Mouse (Mus musculus) C2C12 (cell line): ENCODE data around the gene Akr1d1.

Experiments
- CEBPB ChIP-seq: IDR thresholded peaks from one replicate; pipeline ENCODE4 v1.6.1; 2011; ENCODE audit warnings: low read depth, mild to moderate bottlenecking, control low read depth, moderate library complexity
- CTCF ChIP-seq: IDR thresholded peaks from one replicate; pipeline ENCODE4 v1.5.1; 2011; ENCODE audit not compliant: control insufficient read depth, insufficient read depth, insufficient read length
- FOSL1 ChIP-seq: IDR thresholded peaks from one replicate; pipeline ENCODE4 v1.8.0; 2011; ENCODE audit warnings: mild to moderate bottlenecking, low read length; ENCODE audit not compliant: poor library complexity, insufficient read depth, severe bottlenecking
- MAX ChIP-seq: IDR thresholded peaks from one replicate; pipeline ENCODE4 v1.6.1; 2011; ENCODE audit warnings: mild to moderate bottlenecking, control low read depth
- MYOG ChIP-seq: IDR thresholded peaks from one replicate; pipeline ENCODE4 v1.6.1; 2011; ENCODE audit not compliant: control insufficient read depth, insufficient read length; ENCODE audit errors: extremely low read depth
- USF1 ChIP-seq: IDR thresholded peaks from one replicate; pipeline ENCODE4 v1.6.1; 2011; ENCODE audit warnings: low read depth, mild to moderate bottlenecking, control low read depth, moderate library complexity

DNA sequence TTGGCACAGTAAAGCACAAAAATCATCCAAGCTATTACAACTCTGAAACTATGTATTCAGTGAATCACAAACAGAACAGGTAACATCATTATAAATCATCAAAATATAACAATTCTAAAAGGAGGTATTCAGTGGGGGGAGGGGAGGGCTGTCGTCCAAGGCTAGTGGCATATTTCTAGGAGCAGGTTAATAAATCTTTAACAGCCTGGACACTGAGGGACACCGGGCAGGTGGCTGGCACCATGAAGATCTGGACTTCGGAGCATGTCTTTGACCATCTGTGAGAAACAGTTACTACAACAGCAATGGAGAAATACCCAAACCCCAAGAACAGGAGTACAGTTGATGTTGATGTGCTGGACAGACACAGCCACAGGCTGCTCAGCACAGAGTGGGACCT, 11.2 kb downstream of the Akr1d1 start:
- TF ChIP-seq CTCF (no peak), MAX (no peak), MYOG (no peak), CEBPB (no peak), USF1 (no peak), FOSL1 (no peak)
